Mouse (Mus musculus) limb, embryonic 10.5 days (tissue): ENCODE data around the gene Ap5z1. TPM values are rescaled to one million over a fixed set of nuclear protein-coding genes. Genes with fewer than 3 reads are reported as not detected.

Experiments used
- DNase-seq: peaks from one replicate; pipeline ENCODE4 v3.0.0-alpha.2; 2017; ENCODE audit warnings: low spot score
- H3K27ac ChIP-seq: fragments of 300-500 bp; sonication (generic); 2 replicates; pipeline ENCODE4 v1.5.1; 2016; ENCODE audit warnings: mild to moderate bottlenecking
- H3K27me3 ChIP-seq: fragments of 300-500 bp; sonication (generic); 2 replicates; pipeline ENCODE4 v1.6.1; 2016; ENCODE audit warnings: low read depth, mild to moderate bottlenecking; ENCODE audit not compliant: poor library complexity, severe bottlenecking
- H3K36me3 ChIP-seq: fragments of 300-500 bp; sonication (generic); 2 replicates; pipeline ENCODE4 v1.6.1; 2016; ENCODE audit warnings: mild to moderate bottlenecking, moderate library complexity
- H3K4me1 ChIP-seq: fragments of 300-500 bp; sonication (generic); 2 replicates; pipeline ENCODE4 v1.6.1; 2016
- H3K4me3 ChIP-seq: fragments of 300-500 bp; sonication (generic); 2 replicates; pipeline ENCODE4 v1.5.1; 2016; ENCODE audit warnings: mild to moderate bottlenecking, moderate library complexity
- H3K9me3 ChIP-seq: fragments of 300-500 bp; sonication (generic); replicated peaks from 2 replicates; pipeline ENCODE4 v1.6.1; 2016; ENCODE audit warnings: mild to moderate bottlenecking
- WGBS: fragments of 180-500 bp; shearing (Covaris S2); methylation state at CpG from one replicate; pipeline ENCODE4 v1.1.7; 2016; 5-methylcytosine and 5-hydroxymethylcytosine counted together
- polyA plus RNA-seq: library from polyadenylated mRNA; unstranded; fragments of >200 nt; fragmentation: Nextera tagmentation; extraction: Ambion mirVana; gene quantifications from 2 replicates; pipeline ENCODE4 v1.2.1, GENCODE M21; 2016

Ap5z1 gene
- polyA plus RNA-seq, 1 experiment from 2014 or later: 16.2 TPM

DNA sequence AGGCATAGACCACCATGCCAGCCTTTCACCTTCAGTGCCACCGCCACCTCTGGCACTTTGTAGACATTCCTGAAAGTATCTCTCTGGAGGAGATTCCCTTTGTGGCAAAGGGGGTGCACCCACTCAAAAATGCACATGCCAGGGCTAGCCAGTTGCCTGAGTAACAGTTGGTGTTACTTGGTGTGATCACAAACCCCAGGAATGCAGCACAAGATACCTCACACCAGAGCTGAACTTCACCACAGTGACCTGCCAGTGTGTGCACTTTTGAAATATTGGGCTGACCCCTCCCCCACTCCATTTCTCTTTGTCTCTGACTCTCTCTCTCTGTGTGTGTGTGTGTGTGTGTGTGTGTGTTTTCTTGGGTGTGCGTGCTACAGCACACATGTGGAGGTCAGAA is 37.3 kb upstream of the Ap5z1 start:
- peaks cover 37% of the 10 kb centered on the region for H3K4me1 ChIP-seq
- WGBS: 97% methylated on average over 2 of the region's 2 CpGs
- DNase-seq: no peak
- H3K36me3 ChIP-seq: peaks cover 29% of the 10 kb centered on the region
- no peaks in the 10 kb centered on the region for H3K9me3 ChIP-seq
- no peaks in the 10 kb centered on the region for H3K27me3 ChIP-seq
- H3K27ac ChIP-seq: peak overlapping the region; percentile 53
- no peak overlapping the region for H3K4me3 ChIP-seq

- H3K4me3 ChIP-seq: no peak overlapping the region
- peaks cover 39% of the 10 kb centered on the region for H3K4me1 ChIP-seq
- peaks cover 27% of the 10 kb centered on the region for H3K36me3 ChIP-seq
- no peaks in the 10 kb centered on the region for H3K9me3 ChIP-seq
- H3K27ac ChIP-seq: peak overlapping the region; percentile 25; the same call in 1 of the 2 replicates
- no peak for DNase-seq
- H3K27me3 ChIP-seq: no peaks in the 10 kb centered on the region
- 90% methylated on average over 10 of the region's 10 CpGs for WGBS
These were observed 35.9 kb upstream of the Ap5z1 start for GRCm38 (mm10) chr5:142427876-142428275.

GRCm38 (mm10) chr5:142428691-142429090 is 35.1 kb upstream of the Ap5z1 start:
- no peak overlapping the region for H3K4me3 ChIP-seq
- H3K36me3 ChIP-seq: peaks cover 22% of the 10 kb centered on the region
- H3K4me1 ChIP-seq: peaks cover 48% of the 10 kb centered on the region
- H3K27me3 ChIP-seq: no peaks in the 10 kb centered on the region
- no peaks in the 10 kb centered on the region for H3K9me3 ChIP-seq
- H3K27ac ChIP-seq: no peak overlapping the region
- DNase-seq: no peak
- 84% methylated on average over 6 of the region's 6 CpGs for WGBS

DNA sequence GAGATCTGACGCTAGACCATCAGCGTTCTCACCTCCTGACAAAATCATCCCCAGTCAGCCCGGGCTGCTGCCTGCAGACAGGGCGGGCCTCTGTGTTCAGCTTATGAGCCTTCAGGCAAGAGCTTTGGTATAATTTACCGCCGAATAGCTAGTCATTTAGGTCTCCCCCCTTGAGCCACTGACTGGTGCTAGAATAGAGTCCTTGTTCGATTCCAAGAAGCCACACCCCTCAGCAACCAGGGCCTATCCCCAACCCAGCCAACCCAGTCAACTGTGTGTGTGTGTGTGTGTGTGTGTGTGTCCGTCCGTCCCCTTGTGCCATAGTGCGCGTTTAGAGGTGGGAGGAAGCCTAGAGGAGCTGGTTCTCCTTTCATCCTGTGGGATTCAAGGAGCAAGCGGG is 32.7 kb upstream of the Ap5z1 start:
- 74% methylated on average over 12 of the region's 12 CpGs for WGBS

DNA sequence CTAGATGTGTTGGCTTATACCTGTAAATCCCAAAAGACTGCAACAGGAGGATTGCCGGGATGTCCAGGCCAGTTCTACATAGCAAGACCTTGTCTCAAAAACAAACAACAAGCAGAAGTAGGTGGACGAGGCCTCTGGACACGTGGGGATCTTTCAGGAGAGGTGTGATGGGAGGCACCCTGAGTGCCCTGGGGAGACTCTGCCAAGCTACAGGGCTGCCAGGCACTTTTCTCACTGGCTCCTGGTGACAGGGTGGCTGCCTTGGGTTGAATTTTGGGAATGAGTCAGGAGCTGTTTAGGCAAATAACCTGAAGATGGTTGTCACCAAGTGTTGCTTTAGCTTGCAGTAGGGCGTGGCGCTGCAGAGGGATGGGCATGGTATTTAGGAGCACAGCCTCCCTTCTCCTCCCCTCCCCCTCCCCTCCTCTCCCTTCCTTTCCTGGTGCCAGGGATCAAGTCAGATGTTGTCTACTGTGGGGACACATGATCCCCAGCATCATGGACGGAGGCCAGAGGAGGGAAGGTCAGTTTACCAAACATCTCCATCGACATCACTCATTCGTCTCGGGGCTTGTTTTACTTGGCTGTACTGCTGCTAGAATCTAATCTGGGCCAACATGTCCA is 31.8 kb upstream of the Ap5z1 start:
- no peak for DNase-seq
- 82% methylated on average over 9 of the region's 9 CpGs for WGBS
- H3K27ac ChIP-seq: 0 out of 2 replicates have a peak overlapping the region, but pooled peaks have one; percentile 26
- no peak overlapping the region for H3K4me3 ChIP-seq
- peaks cover 41% of the 10 kb centered on the region for H3K36me3 ChIP-seq
- no peaks in the 10 kb centered on the region for H3K9me3 ChIP-seq
- no peaks in the 10 kb centered on the region for H3K27me3 ChIP-seq
- H3K4me1 ChIP-seq: peaks cover 32% of the 10 kb centered on the region

More for the DNA sequence above, 32.7 kb upstream of the Ap5z1 start:
- H3K27me3 ChIP-seq: no peaks in the 10 kb centered on the region
- H3K9me3 ChIP-seq: no peaks in the 10 kb centered on the region
- peaks cover 40% of the 10 kb centered on the region for H3K4me1 ChIP-seq
- no peak for DNase-seq
- H3K27ac ChIP-seq: no peak overlapping the region
- H3K36me3 ChIP-seq: peaks cover 36% of the 10 kb centered on the region
- H3K4me3 ChIP-seq: no peak overlapping the region

DNA sequence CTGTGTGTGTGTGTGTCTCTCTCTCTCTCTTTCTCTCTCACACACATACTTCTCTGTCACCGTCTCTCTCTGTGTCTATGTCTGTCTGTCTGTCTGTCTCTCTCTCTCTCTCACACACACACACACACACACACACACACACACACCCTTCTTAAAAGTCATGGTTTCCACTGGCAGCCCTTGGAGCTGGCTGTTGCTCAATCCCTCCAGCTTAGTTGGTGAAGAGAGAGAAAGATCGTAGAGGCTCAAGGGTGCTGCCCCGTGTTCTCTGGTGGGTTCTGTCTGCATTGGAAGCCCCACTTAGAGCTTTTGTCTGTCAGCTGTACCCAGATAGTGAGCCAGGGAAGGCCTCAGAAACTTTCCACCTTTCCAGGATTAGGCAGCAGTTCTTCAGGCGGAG is 31.0 kb upstream of the Ap5z1 start:
- Histone ChIP-seq H3K36me3 (peaks cover 40% of the 10 kb centered on the region), H3K27me3 (no peaks in the 10 kb centered on the region), H3K4me1 (peaks cover 25% of the 10 kb centered on the region), H3K9me3 (no peaks in the 10 kb centered on the region), H3K27ac (0 out of 2 replicates have a peak overlapping the region, but pooled peaks have one; percentile 26), H3K4me3 (no peak overlapping the region)
- 85% methylated on average over 4 of the region's 4 CpGs for WGBS
- no peak for DNase-seq

DNA sequence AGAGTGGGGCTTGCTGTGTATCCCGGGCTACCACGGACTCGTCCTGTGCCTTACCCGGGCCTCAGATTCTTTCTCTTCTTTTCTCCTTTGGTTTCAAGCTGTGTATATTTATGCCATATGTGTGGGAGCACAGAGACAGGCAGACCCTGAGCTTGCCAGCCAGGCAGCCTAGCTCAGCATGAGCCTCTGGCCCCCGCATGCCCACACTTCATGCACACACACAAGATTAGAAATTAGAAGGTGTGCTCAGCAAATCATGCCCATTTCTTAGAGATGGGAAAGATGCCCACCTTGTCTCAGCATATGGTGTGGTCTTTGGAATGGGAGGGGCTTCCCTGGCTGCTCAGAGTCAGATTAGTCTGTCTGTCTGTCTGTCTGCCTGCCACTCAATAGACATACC is 29.7 kb upstream of the Ap5z1 start:
- H3K4me1 ChIP-seq: peaks cover 25% of the 10 kb centered on the region; the same call in 1 of the 2 replicates

GRCm38 (mm10) chr5:142435736-142436135 is 28.0 kb upstream of the Ap5z1 start:
- H3K36me3 ChIP-seq: peaks cover 43% of the 10 kb centered on the region
- H3K27ac ChIP-seq: no peak overlapping the region
- peaks cover 34% of the 10 kb centered on the region for H3K4me1 ChIP-seq
- 96% methylated on average over 15 of the region's 15 CpGs for WGBS
- no peak for DNase-seq
- H3K9me3 ChIP-seq: no peaks in the 10 kb centered on the region
- no peaks in the 10 kb centered on the region for H3K27me3 ChIP-seq
- no peak overlapping the region for H3K4me3 ChIP-seq

More for the DNA sequence above, 29.7 kb upstream of the Ap5z1 start:
- no peaks in the 10 kb centered on the region for H3K9me3 ChIP-seq
- 95% methylated on average over 5 of the region's 5 CpGs for WGBS
- no peak overlapping the region for H3K4me3 ChIP-seq
- peaks cover 43% of the 10 kb centered on the region for H3K36me3 ChIP-seq
- no peaks in the 10 kb centered on the region for H3K27me3 ChIP-seq
- 0 out of 2 replicates have a peak overlapping the region, but pooled peaks have one; percentile 19 for H3K27ac ChIP-seq
- no peak for DNase-seq

DNA sequence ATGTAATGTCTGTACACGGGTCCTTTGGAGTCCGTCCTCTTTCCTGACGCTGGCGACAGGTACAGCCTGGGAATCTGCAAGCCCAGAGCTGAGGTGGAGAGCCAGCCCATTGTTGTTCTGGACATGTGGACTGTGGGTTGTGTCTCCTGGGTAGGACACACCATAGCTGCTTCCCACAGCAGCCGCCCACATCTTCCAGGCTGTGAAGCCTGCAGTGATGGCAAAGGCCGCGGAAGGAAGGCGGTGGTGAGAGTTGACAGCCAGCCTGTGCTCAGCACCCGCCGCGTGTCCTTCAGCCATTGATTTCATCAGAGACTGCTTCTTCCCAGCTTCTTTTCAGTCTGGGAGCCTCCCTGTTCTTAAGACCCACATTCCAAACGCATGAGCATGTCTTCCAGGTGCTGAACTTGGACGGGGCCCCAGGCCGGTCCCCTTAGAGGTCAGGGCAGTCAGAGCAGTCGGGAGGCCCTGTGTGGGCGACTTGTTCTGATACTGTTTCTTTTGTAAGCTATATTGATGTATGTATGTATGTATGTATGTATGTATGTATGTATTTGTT is 25.3 kb upstream of the Ap5z1 start:
- no peak for DNase-seq
- Histone ChIP-seq H3K36me3 (peaks cover 42% of the 10 kb centered on the region), H3K4me1 (peaks cover 42% of the 10 kb centered on the region), H3K27ac (no peak overlapping the region), H3K9me3 (no peaks in the 10 kb centered on the region), H3K4me3 (no peak overlapping the region), H3K27me3 (no peaks in the 10 kb centered on the region)
- 93% methylated on average over 16 of the region's 16 CpGs for WGBS

DNA sequence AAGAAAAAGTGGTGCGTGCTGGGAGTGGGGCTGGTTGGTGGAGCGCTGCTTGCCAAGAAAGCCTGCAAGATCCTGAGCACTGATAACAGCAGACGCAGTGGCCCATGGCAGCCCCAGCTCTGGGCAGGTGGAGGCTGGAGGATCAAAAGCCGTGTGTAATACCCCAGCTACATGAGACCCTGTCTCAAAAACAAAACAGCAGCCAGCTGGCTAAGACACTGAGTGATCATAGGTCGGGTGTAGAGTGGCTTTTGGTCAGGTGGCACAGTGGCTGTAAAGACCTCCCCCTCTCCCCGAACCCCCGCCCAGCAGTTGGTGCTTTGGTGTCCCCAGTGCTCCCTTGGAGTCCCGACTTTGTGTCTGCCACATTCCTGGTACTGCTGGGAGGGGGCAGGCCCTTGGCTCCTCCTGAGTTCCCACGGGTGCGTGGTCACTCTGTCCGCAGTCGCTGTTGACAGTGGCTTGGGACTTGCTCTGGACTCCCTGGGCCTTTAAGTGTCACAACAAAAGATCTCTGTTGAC is 23.8 kb upstream of the Ap5z1 start:
- Histone ChIP-seq H3K4me1 (peaks cover 52% of the 10 kb centered on the region), H3K27ac (peak overlapping the region; percentile 87), H3K9me3 (no peaks in the 10 kb centered on the region), H3K36me3 (peaks cover 38% of the 10 kb centered on the region), H3K4me3 (peak overlapping the region; percentile 51), H3K27me3 (no peaks in the 10 kb centered on the region)
- no peak for DNase-seq
- 2% methylated on average over 12 of the region's 12 CpGs for WGBS

- peak overlapping the region; percentile 51 for H3K4me3 ChIP-seq
- peak overlapping the region; percentile 87 for H3K27ac ChIP-seq
- peak; percentile 86 for DNase-seq
- no peaks in the 10 kb centered on the region for H3K27me3 ChIP-seq
- H3K36me3 ChIP-seq: peaks cover 32% of the 10 kb centered on the region
- peaks cover 59% of the 10 kb centered on the region for H3K4me1 ChIP-seq
- WGBS: under 1% methylated on average over 19 of the region's 19 CpGs
- H3K9me3 ChIP-seq: no peaks in the 10 kb centered on the region
These were observed 23.1 kb upstream of the Ap5z1 start for GRCm38 (mm10) chr5:142440451-142441147.

DNA sequence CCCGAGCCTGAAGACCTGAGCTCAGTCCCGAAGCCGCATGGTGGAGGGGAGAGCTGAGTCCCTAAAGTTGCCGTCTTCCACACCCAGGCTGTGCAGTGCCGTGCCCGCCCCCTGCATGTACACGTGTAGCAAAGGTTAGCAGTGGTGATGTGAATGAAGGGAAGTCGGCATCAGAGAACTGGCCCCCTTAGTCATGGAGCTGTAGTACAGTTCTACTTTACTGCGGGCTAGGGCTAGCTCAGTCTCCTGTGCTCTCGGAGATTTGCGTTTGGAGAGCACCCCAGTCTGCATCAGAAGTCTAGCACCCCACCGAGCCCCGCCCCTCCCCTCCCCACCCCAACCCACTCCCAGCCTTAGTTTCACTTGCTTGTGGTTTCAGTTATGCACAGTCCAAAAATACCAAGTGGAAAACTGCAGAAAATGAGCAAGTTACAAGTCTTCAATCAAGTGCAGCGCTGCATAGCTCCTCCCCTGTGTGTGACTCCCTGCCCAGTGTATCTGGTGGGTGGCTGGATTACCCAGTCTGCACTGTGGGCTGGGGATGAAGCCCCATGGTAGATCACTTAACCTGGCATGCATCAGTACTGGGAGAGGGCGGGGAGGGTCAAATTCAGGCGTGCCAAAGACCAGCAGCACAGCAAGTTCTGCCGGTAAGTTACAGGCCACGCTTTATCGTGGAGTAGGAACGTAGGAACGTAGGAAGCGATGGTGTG is 22.3 kb upstream of the Ap5z1 start:
- peaks cover 67% of the 10 kb centered on the region for H3K4me1 ChIP-seq
- peaks cover 23% of the 10 kb centered on the region for H3K36me3 ChIP-seq
- 73% methylated on average over 22 of the region's 22 CpGs for WGBS
- H3K27me3 ChIP-seq: no peaks in the 10 kb centered on the region
- H3K27ac ChIP-seq: peak overlapping the region; percentile 87
- no peak for DNase-seq
- H3K9me3 ChIP-seq: no peaks in the 10 kb centered on the region
- peak overlapping the region; percentile 51 for H3K4me3 ChIP-seq
